Mouse (Mus musculus) CD4-positive naive resting alpha-beta T cell, adult 76 days (primary cell): ENCODE results near the gene Iqsec3. TPM values are rescaled to one million over a fixed set of nuclear protein-coding genes. Genes with fewer than 3 reads are reported as not detected.

ENCODE experiments used
- total RNA-seq: library from RNA; stranded (reverse); gene quantifications from one replicate; pipeline ENCODE4 v1.2.4, GENCODE M21; 2023

Gene Iqsec3
- not detected for total RNA-seq

DNA sequence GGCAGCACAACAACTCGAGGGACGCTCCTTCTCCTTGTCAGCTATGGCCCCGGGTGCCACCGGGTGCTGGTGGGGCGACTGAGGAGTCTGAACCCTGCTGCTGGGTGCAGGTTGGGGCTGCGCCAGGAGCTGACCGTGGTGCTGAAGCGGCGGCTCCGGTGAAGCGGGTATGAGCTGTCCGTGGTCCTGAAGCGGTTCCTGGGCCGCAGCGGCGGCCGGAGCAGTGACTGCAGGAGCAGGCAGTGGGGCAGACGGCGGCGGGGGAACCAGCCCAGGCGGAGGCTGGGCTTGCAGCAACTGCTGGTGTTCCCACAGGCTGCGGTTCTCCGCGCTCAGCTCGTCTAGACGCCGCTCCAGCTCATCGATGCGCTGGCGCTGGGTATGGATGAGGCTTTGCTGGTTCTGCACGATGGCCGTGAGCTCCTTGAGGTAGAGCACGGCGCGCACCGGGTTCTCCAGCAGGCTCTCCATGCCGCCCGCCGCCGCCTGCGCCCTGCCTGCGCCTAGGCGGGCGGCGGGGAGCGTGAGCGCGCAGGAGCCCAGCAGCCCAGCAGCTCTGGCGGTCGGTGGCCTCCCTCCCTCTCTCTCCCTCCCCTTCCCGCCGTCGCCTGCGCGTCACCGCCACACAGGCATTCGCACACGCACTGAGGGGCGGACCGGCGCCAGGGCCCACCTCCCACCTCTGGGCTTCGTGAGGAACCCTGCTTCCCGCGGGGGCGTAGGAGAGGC lies at the start of gene Iqsec3:
Gene Iqsec3, minus strand, starts transcription at position 586 of the 729 bp plus-strand sequence.

DNA sequence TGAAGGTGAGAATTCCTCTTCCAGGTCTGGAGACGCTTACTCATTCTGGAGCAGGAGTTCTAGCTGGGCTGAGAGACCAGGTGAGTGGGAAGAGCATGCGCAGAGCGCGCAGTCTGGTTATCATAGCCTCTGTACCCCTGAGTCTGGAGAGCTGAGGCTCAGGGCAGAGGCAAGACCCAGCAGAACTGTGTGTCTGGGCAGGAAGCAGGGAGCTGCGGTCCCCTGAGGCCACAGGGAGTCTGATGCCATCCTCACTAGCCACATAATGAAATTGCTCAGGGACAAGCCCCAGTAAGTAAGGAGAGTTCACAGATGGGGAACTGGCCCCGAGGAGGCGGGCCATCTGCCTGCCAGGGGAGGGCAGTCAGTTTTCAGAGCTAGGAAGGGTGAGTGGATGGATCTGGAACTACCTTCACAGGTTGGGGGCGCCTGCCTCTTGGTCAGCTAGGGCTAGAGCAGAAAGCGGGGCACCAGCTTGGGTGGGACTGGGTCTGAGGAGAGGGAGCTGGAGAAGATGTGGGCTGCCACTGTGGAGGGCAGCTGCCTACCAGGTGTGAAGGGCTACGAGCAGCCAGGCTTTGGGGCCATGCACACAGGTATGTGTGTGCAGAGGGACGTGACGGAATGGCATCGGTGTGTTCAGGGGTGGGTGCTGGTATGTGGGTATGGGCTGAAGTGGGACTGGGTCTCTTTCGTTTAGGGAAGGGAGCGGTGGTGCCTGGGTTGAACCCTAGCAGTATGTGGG lies 130.3 kb downstream of the Iqsec3 start, which contains the start of gene Slc6a12:
Gene Slc6a12, plus strand, starts transcription at position 51 of the 745 bp plus-strand sequence.

Other genes with a start within 250 kb of the Iqsec3 start
- gene Usp18, start 227.8 kb downstream of the Iqsec3 start, total RNA-seq: 13.4 TPM
- gene Slc6a13, start 173.5 kb downstream of the Iqsec3 start, total RNA-seq: 0.23 TPM
- not detected for gene Slc6a12, start 130.6 kb downstream of the Iqsec3 start, total RNA-seq
- gene A2m, start 161.7 kb upstream of the Iqsec3 start, total RNA-seq: not detected